In the genomic region with DNA sequence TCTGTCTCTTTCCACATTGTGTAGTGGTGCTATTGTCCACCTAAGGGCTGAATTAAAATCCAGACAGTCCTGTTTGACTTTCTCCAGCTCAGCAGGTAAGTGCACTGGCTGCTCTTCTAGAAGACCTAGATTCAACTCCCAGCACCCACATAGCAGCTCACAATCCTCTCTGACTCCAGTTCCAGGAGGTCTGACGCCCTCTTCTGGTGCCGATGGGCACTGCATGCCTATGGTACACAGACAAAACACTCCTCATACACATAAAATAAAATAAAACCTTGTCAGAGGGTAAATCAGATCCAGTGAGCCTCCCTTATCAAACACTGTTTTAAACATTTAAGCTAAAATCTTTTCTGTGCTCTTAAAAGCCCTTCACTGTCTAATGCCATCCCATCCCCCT, we compare ENCODE assay signal across 12 mouse cellular contexts. TPM values are rescaled to one million over a fixed set of nuclear protein-coding genes. Genes with fewer than 3 reads are reported as not detected.
DNase-seq lines count a peak whose midpoint lies in the region; ATAC-seq and TF ChIP-seq lines count a peak whose summit lies in the region.
"Had no signal": no experiment of that assay in that cellular context is flagged by ENCODE, and none has a peak within 500 bp of the region (broad histone marks: within the 10 kb centered on the region; RNA-seq: fewer than 3 reads in every experiment).

No protein-coding gene starts in this region.

- DNase-seq in heart, embryonic 10.5 days (ENCODE audit: low spot score): no peak
- DNase-seq in left cerebral cortex, adult 2 months (ENCODE audit: extremely low spot score in 1 of 2, low spot score in 2 of 2): no peak
- no peak for DNase-seq in left cerebral cortex, postnatal 25 days (ENCODE audit: low spot score in 2 of 2)
- peak; percentile 14 to 15 for DNase-seq in B cell, adult 2 months
- DNase-seq in R1 (ENCODE audit: low read depth, low spot score): peak; percentile 42
- no peak for DNase-seq in urinary bladder, postnatal 36 days (ENCODE audit: low spot score in 2 of 2)
- DNase-seq in cerebellum, adult 9-11 months: no peak
- DNase-seq: kidney, postnatal 14 days; thymus, postnatal 4 days had no signal

- no peak overlapping the region for H3K9ac ChIP-seq in heart, embryonic 11.5 days (ENCODE audit: low read depth, low read length)

- H3K27me3 ChIP-seq in heart, embryonic 11.5 days (ENCODE audit: control insufficient read depth, insufficient read depth, low read length): no peaks in the 10 kb centered on the region
- H3K27me3 ChIP-seq in heart, embryonic 10.5 days (ENCODE audit: insufficient read depth, poor library complexity, severe bottlenecking): peaks cover 14% of the 10 kb centered on the region; the same call in 1 of the 2 replicates

- H3K4me3 ChIP-seq in heart, embryonic 11.5 days (ENCODE audit: low read depth, low read length): no peak overlapping the region
- no peak overlapping the region for H3K4me3 ChIP-seq in heart, embryonic 10.5 days
- no peak overlapping the region for H3K4me3 ChIP-seq in left cerebral cortex, adult 2 months
- H3K4me3 ChIP-seq: hindbrain, embryonic 10.5 days had no signal

- no peaks in the 10 kb centered on the region for H3K36me3 ChIP-seq in heart, embryonic 11.5 days (ENCODE audit: control insufficient read depth, insufficient read depth, low read length)
- H3K36me3 ChIP-seq in heart, embryonic 10.5 days: no peaks in the 10 kb centered on the region
- H3K36me3 ChIP-seq: hindbrain, embryonic 10.5 days had no signal

- WGBS in heart, embryonic 11.5 days (ENCODE audit: insufficient replicate concordance): 59% methylated on average over 2 of the region's 2 CpGs
- 63% methylated on average over 2 of the region's 2 CpGs for WGBS in heart, embryonic 10.5 days

- TF ChIP-seq CTCF in left cerebral cortex, adult 2 months (IDR thresholded peaks at IDR 0.05): peak; percentile 34

- no peak overlapping the region; the same call in 1 of the 2 replicates for H3K4me2 ChIP-seq in heart, embryonic 11.5 days
- H3K4me2 ChIP-seq: midbrain, embryonic 11.5 days had no signal

- no peaks in the 10 kb centered on the region for H3K9me3 ChIP-seq in heart, embryonic 11.5 days (replicated peaks; ENCODE audit: control insufficient read depth, low read length)
- H3K9me3 ChIP-seq in heart, embryonic 10.5 days: no peaks in the 10 kb centered on the region
- H3K9me3 ChIP-seq: hindbrain, embryonic 10.5 days had no signal

- no peak for ATAC-seq in heart, embryonic 11.5 days (replicated peaks; ENCODE audit: insufficient number of reproducible peaks, low FRiP score, low TSS enrichment)

- H3K4me1 ChIP-seq in heart, embryonic 11.5 days (ENCODE audit: control insufficient read depth, insufficient read depth, low read length): peaks cover 11% of the 10 kb centered on the region
- H3K4me1 ChIP-seq in heart, embryonic 10.5 days: peaks cover 10% of the 10 kb centered on the region

- intact Hi-C loops in left cerebral cortex, adult 2 months (cut with DNase I): no loop called here
- intact Hi-C loops in left cerebral cortex, postnatal 25 days (cut with DNase I): no loop called here

- H3K27ac ChIP-seq in heart, embryonic 11.5 days (ENCODE audit: low read depth, low read length): peak overlapping the region; percentile 7; the same call in 1 of the 2 replicates
- no peak overlapping the region; the same call in 1 of the 2 replicates for H3K27ac ChIP-seq in heart, embryonic 10.5 days
- no peak overlapping the region for H3K27ac ChIP-seq in left cerebral cortex, adult 2 months
- H3K27ac ChIP-seq: hindbrain, embryonic 10.5 days had no signal

RNA-seq across cellular contexts. Expression of gene Fmod, which starts 0.6 kb away (rescaled TPM):
- 10.6 and 13.4 TPM in 2 replicates for polyA plus RNA-seq in heart, embryonic 11.5 days (2014; fragmentation: Nextera tagmentation; extraction: Ambion mirVana)
- 9.5 and 11.2 TPM in 2 replicates for polyA plus RNA-seq in heart, embryonic 10.5 days (2016; fragmentation: Nextera tagmentation; extraction: Ambion mirVana)
- 10 to 100 TPM; 15.8 to 23.8 TPM for total RNA-seq in left cerebral cortex, adult 2 months (2021)
- 10 to 100 TPM; 17.0 to 22.0 TPM for total RNA-seq in left cerebral cortex, postnatal 25 days (2021)

RNA-seq across cellular contexts. Expression of gene Btg2, which starts 42.4 kb away (rescaled TPM):
- polyA plus RNA-seq in heart, embryonic 11.5 days (2014; fragmentation: Nextera tagmentation; extraction: Ambion mirVana): 31.7 and 35.6 TPM in 2 replicates
- polyA plus RNA-seq in heart, embryonic 10.5 days (2016; fragmentation: Nextera tagmentation; extraction: Ambion mirVana): 26.1 and 34.2 TPM in 2 replicates
- total RNA-seq in left cerebral cortex, adult 2 months (2021): 10 to 100 TPM; 26.2 to 28.3 TPM
- total RNA-seq in left cerebral cortex, postnatal 25 days (2021): 10 to 100 TPM; 15.1 to 29.0 TPM

Comparison
In these comparisons a context has a peak if more than half of its experiments do, and no peak if none do; other contexts are left out.
1. DNase-seq: peak in B cell, adult 2 months (2 of 2) and R1 (single experiment); none in heart, embryonic 10.5 days (single experiment), left cerebral cortex, adult 2 months (0 of 2), left cerebral cortex, postnatal 25 days (0 of 2), urinary bladder, postnatal 36 days (0 of 2) and cerebellum, adult 9-11 months (single experiment).